Mouse (Mus musculus): ENCODE results near the gene Olfr462. TPM values are rescaled to one million over a fixed set of nuclear protein-coding genes. Genes with fewer than 3 reads are reported as not detected.

Olfr462 gene
- polyA plus RNA-seq, 2 experiments, result not detected

GRCm38 (mm10) chr11:87854550-87854949, 37.5 kb downstream of the Olfr462 start:
- Histone ChIP-seq H3K4me1 (replicated peaks; ENCODE audit: control insufficient read depth in 2 of 2, insufficient read depth in 2 of 2, low read length in 1 of 2) (peaks cover 4 to 6% of the 10 kb centered on the region in 2 experiments; a peak in 3 of 4 replicates), H3K27me3 (ENCODE audit: control insufficient read depth, insufficient read depth, low read length) (no peaks in the 10 kb centered on the region), H3K36me3 (replicated peaks; ENCODE audit: control insufficient read depth, insufficient read depth, low read depth) (no peaks in the 10 kb centered on the region), H3K9ac (replicated peaks) (no peak overlapping the region), H3K4me2 (ENCODE audit: low read depth) (no peak overlapping the region), H3K27ac (no peak overlapping the region), H3K9me3 (ENCODE audit: control insufficient read depth, low read length) (no peaks in the 10 kb centered on the region), H3K4me3 (ENCODE audit: insufficient read depth in 1 of 2, low read depth in 2 of 2, low read length in 2 of 2) (no peak overlapping the region)
- DNase-seq (ENCODE audit: low read depth in 3 of 3, low spot score in 3 of 3), result no peak
- no peak for ATAC-seq (ENCODE audit: insufficient read depth)
- WGBS (ENCODE audit: insufficient replicate concordance), result 63% methylated on average over 7 of the region's 7 CpGs
- TF ChIP-seq CTCF (IDR thresholded peaks at IDR 0.05; ENCODE audit: low read depth), result no peak

- WGBS (ENCODE audit: insufficient replicate concordance), result 39% methylated on average over 8 of the region's 8 CpGs
- Histone ChIP-seq H3K4me1 (replicated peaks; ENCODE audit: control insufficient read depth in 2 of 2, insufficient read depth in 2 of 2, low read length in 1 of 2) (peaks cover 4 to 6% of the 10 kb centered on the region in 2 experiments; a peak in 3 of 4 replicates), H3K27ac (no peak overlapping the region), H3K9ac (replicated peaks) (peak overlapping the region; percentile 40; the same call in 1 of the 2 replicates), H3K4me3 (ENCODE audit: insufficient read depth in 1 of 2, low read depth in 2 of 2, low read length in 2 of 2) (peak overlapping the region; percentile 61 to 67), H3K9me3 (ENCODE audit: control insufficient read depth, low read length) (no peaks in the 10 kb centered on the region), H3K4me2 (ENCODE audit: low read depth) (peak overlapping the region; percentile 78), H3K36me3 (replicated peaks; ENCODE audit: control insufficient read depth, insufficient read depth, low read depth) (no peaks in the 10 kb centered on the region), H3K27me3 (ENCODE audit: control insufficient read depth, insufficient read depth, low read length) (no peaks in the 10 kb centered on the region)
- DNase-seq (ENCODE audit: low read depth in 3 of 3, low spot score in 3 of 3) (no peak), ATAC-seq (ENCODE audit: insufficient read depth) (no peak)
- TF ChIP-seq EP300 (IDR thresholded peaks at IDR 0.05; ENCODE audit: low read depth) (no peak), CTCF (IDR thresholded peaks at IDR 0.05; ENCODE audit: low read depth) (no peak)
These were observed 38.5 kb downstream of the Olfr462 start for GRCm38 (mm10) chr11:87853597-87853954.

GRCm38 (mm10) chr11:87852690-87853596, 39.1 kb downstream of the Olfr462 start, which contains the start of gene Mks1:
TSS of gene Mks1 (plus strand) at chr11:87853215.
- H3K4me2 ChIP-seq (ENCODE audit: low read depth), result peak within 1 kb of the TSS; percentile 78
- H3K9ac ChIP-seq (replicated peaks), result peak within 1 kb of the TSS; percentile 40
- H3K4me1 ChIP-seq (replicated peaks; ENCODE audit: control insufficient read depth in 2 of 2, insufficient read depth in 2 of 2, low read length in 1 of 2), result peaks cover 4 to 6% of the 10 kb centered on the region in 2 experiments; a peak in 3 of 4 replicates
- DNase-seq (ENCODE audit: low read depth in 3 of 3, low spot score in 3 of 3) (peak; percentile 66 to 73 (median 71)), ATAC-seq (ENCODE audit: insufficient read depth) (peak; percentile 73)
- no peaks in the 10 kb centered on the region for H3K36me3 ChIP-seq (replicated peaks; ENCODE audit: control insufficient read depth, insufficient read depth, low read depth)
- 3% methylated on average over 40 of the region's 40 CpGs for WGBS (ENCODE audit: insufficient replicate concordance)
- TF ChIP-seq EP300 (IDR thresholded peaks at IDR 0.05; ENCODE audit: low read depth) (no peak), CTCF (IDR thresholded peaks at IDR 0.05; ENCODE audit: low read depth) (no peak)
- H3K4me3 ChIP-seq (ENCODE audit: insufficient read depth in 1 of 2, low read depth in 2 of 2, low read length in 2 of 2), result peak within 1 kb of the TSS; percentile 61 to 67
- no peaks in the 10 kb centered on the region for H3K9me3 ChIP-seq (ENCODE audit: control insufficient read depth, low read length)
- no peaks in the 10 kb centered on the region for H3K27me3 ChIP-seq (ENCODE audit: control insufficient read depth, insufficient read depth, low read length)
- H3K27ac ChIP-seq, result no peak within 1 kb of the TSS

- H3K9me3 ChIP-seq (ENCODE audit: control insufficient read depth, low read length), result no peaks in the 10 kb centered on the region
- DNase-seq (ENCODE audit: low read depth in 3 of 3, low spot score in 3 of 3), result no peak
- no peak for ATAC-seq (ENCODE audit: insufficient read depth)
- no peaks in the 10 kb centered on the region for H3K36me3 ChIP-seq (replicated peaks; ENCODE audit: control insufficient read depth, insufficient read depth, low read depth)
- H3K4me1 ChIP-seq (replicated peaks; ENCODE audit: control insufficient read depth in 2 of 2, insufficient read depth in 2 of 2, low read length in 1 of 2), result 0 out of 4 replicates have a peak, but pooled peaks cover 0 to 2% of the 10 kb centered on the region in 2 experiments
- 57% methylated on average over 6 of the region's 6 CpGs for WGBS (ENCODE audit: insufficient replicate concordance)
- H3K9ac ChIP-seq (replicated peaks), result no peak overlapping the region
- H3K4me3 ChIP-seq (ENCODE audit: insufficient read depth in 1 of 2, low read depth in 2 of 2, low read length in 2 of 2), result no peak overlapping the region
- no peak overlapping the region for H3K4me2 ChIP-seq (ENCODE audit: low read depth)
- TF ChIP-seq CTCF (IDR thresholded peaks at IDR 0.05; ENCODE audit: low read depth) (no peak), EP300 (IDR thresholded peaks at IDR 0.05; ENCODE audit: low read depth) (no peak)
- H3K27ac ChIP-seq, result no peak overlapping the region
- no peaks in the 10 kb centered on the region for H3K27me3 ChIP-seq (ENCODE audit: control insufficient read depth, insufficient read depth, low read length)
These were observed 44.2 kb downstream of the Olfr462 start for GRCm38 (mm10) chr11:87847884-87848283.

- TF ChIP-seq EP300 (IDR thresholded peaks at IDR 0.05; ENCODE audit: low read depth), result no peak
- TF ChIP-seq CTCF (IDR thresholded peaks at IDR 0.05; ENCODE audit: low read depth), result no peak
- Histone ChIP-seq H3K4me3 (ENCODE audit: insufficient read depth in 1 of 2, low read depth in 2 of 2, low read length in 2 of 2) (no peak overlapping the region), H3K4me2 (ENCODE audit: low read depth) (no peak overlapping the region), H3K4me1 (replicated peaks; ENCODE audit: control insufficient read depth in 2 of 2, insufficient read depth in 2 of 2, low read length in 1 of 2) (no peaks in the 10 kb centered on the region), H3K9me3 (ENCODE audit: control insufficient read depth, low read length) (no peaks in the 10 kb centered on the region), H3K9ac (replicated peaks) (no peak overlapping the region), H3K27ac (no peak overlapping the region), H3K36me3 (replicated peaks; ENCODE audit: control insufficient read depth, insufficient read depth, low read depth) (no peaks in the 10 kb centered on the region), H3K27me3 (ENCODE audit: control insufficient read depth, insufficient read depth, low read length) (no peaks in the 10 kb centered on the region)
- 69% methylated on average over 12 of the region's 12 CpGs for WGBS (ENCODE audit: insufficient replicate concordance)
- DNase-seq (ENCODE audit: low read depth in 3 of 3, low spot score in 3 of 3) (no peak), ATAC-seq (ENCODE audit: insufficient read depth) (no peak)
These were observed 45.0 kb downstream of the Olfr462 start for GRCm38 (mm10) chr11:87846968-87847600.
